Mouse (Mus musculus) cerebellum, adult 2 months (tissue): ENCODE results near the gene Rora.

Experiments used
- CTCF ChIP-seq: fragments of 200-500 bp; IDR thresholded peaks from 2 replicates; pipeline ENCODE4 v1.5.1; 2011; ENCODE audit warnings: low read depth, mild to moderate bottlenecking, control low read depth, low read length, moderate library complexity, borderline replicate concordance; ENCODE audit not compliant: insufficient read depth
- POLR2A ChIP-seq: fragments of 200-500 bp; IDR thresholded peaks from 2 replicates; pipeline ENCODE4 v1.6.1; 2011; ENCODE audit warnings: low read length, control low read depth, borderline replicate concordance; ENCODE audit not compliant: insufficient read depth

GRCm38 (mm10) chr9:69314451-69315210 is 661.0 kb downstream of the Rora start:
- no peak for TF ChIP-seq CTCF
- TF ChIP-seq POLR2A, result no peak
